Mouse (Mus musculus) thymus, adult 2 months (tissue): ENCODE measurements around the gene Slc8a1. TPM values are rescaled to one million over a fixed set of nuclear protein-coding genes. Genes with fewer than 3 reads are reported as not detected.

ENCODE experiments used
- DNase-seq: peaks from one replicate; pipeline ENCODE4 v3.0.0; 2021
- H3K27ac ChIP-seq: fragments of 200-500 bp; 2 replicates; pipeline ENCODE4 v1.5.1; 2012; ENCODE audit warnings: low read length, control low read depth; ENCODE audit not compliant: control insufficient read depth, insufficient read depth
- H3K27me3 ChIP-seq: fragments of 200-500 bp; 2 replicates; pipeline ENCODE4 v1.6.1; 2012; ENCODE audit warnings: mild to moderate bottlenecking, low read length, moderate library complexity, mixed read lengths; ENCODE audit not compliant: control insufficient read depth, insufficient read depth
- H3K36me3 ChIP-seq: fragments of 200-500 bp; 2 replicates; pipeline ENCODE4 v1.6.1; 2012; ENCODE audit warnings: mild to moderate bottlenecking, low read length, moderate library complexity; ENCODE audit not compliant: control insufficient read depth, insufficient read depth
- H3K4me1 ChIP-seq: fragments of 200-500 bp; replicated peaks from 2 replicates; pipeline ENCODE4 v1.6.1; 2012; ENCODE audit warnings: low read length; ENCODE audit not compliant: control insufficient read depth, insufficient read depth
- H3K4me3 ChIP-seq: fragments of 200-500 bp; 2 replicates; pipeline ENCODE4 v1.5.1; 2012; ENCODE audit warnings: mild to moderate bottlenecking, low read length, control low read depth, moderate library complexity; ENCODE audit not compliant: control insufficient read depth, insufficient read depth
- CTCF ChIP-seq: fragments of 200-500 bp; IDR thresholded peaks from 2 replicates; pipeline ENCODE4 v1.5.1; 2012; ENCODE audit warnings: mild to moderate bottlenecking, control low read depth, low read length, moderate library complexity, borderline replicate concordance; ENCODE audit not compliant: control insufficient read depth, poor library complexity, insufficient read depth; ENCODE audit errors: extremely low read depth
- POLR2A ChIP-seq: fragments of 200-500 bp; IDR thresholded peaks from 2 replicates; pipeline ENCODE4 v1.6.1; 2012; ENCODE audit warnings: mild to moderate bottlenecking, low read length, control low read depth, moderate library complexity; ENCODE audit not compliant: control insufficient read depth, poor library complexity, insufficient read depth; ENCODE audit errors: extremely low read depth
- WGBS: fragments of 180-500 bp; shearing (Covaris S2); methylation state at CpG from one replicate; pipeline ENCODE4 v1.1.7; 2018; 5-methylcytosine and 5-hydroxymethylcytosine counted together
- polyA plus RNA-seq: library from polyadenylated mRNA; depleted of rRNA; stranded (reverse); fragments of >200 nt; gene quantifications from 2 replicates; pipeline ENCODE4 v1.2.3, GENCODE M21; 2012

The Slc8a1 gene
- polyA plus RNA-seq, 1 experiment = 3.1 TPM

- DNase-seq = no peak
- no peaks in the 10 kb centered on the region for H3K27me3 ChIP-seq
- 80% methylated on average over 6 of the region's 6 CpGs for WGBS
- no peak overlapping the region for H3K27ac ChIP-seq
- no peak for TF ChIP-seq CTCF
- no peak for TF ChIP-seq POLR2A
- no peaks in the 10 kb centered on the region for H3K36me3 ChIP-seq
- H3K4me1 ChIP-seq = no peaks in the 10 kb centered on the region
- H3K4me3 ChIP-seq = no peak overlapping the region
Observed at GRCm38 (mm10) chr17:81524826-81525225, 213.4 kb downstream of the Slc8a1 start.

- Histone ChIP-seq H3K4me3 (no peak overlapping the region), H3K27ac (no peak overlapping the region), H3K27me3 (no peaks in the 10 kb centered on the region), H3K36me3 (no peaks in the 10 kb centered on the region), H3K4me1 (no peaks in the 10 kb centered on the region)
- TF ChIP-seq POLR2A (no peak), CTCF (no peak)
- no peak for DNase-seq
- WGBS = 99% methylated on average over 2 of the region's 2 CpGs
Observed at GRCm38 (mm10) chr17:81523943-81524342, 214.2 kb downstream of the Slc8a1 start.

- TF ChIP-seq CTCF (no peak), POLR2A (no peak)
- H3K27me3 ChIP-seq = no peaks in the 10 kb centered on the region
- no peak overlapping the region for H3K4me3 ChIP-seq
- DNase-seq = no peak
- no peak overlapping the region for H3K27ac ChIP-seq
- no peaks in the 10 kb centered on the region for H3K4me1 ChIP-seq
- 72% methylated on average over 10 of the region's 10 CpGs for WGBS
- no peaks in the 10 kb centered on the region for H3K36me3 ChIP-seq
Observed at GRCm38 (mm10) chr17:81518316-81519025, 219.7 kb downstream of the Slc8a1 start.

GRCm38 (mm10) chr17:81516155-81516554, 222.0 kb downstream of the Slc8a1 start:
- Histone ChIP-seq H3K4me3 (no peak overlapping the region), H3K4me1 (no peaks in the 10 kb centered on the region), H3K36me3 (no peaks in the 10 kb centered on the region), H3K27me3 (no peaks in the 10 kb centered on the region), H3K27ac (no peak overlapping the region)
- no peak for DNase-seq
- 93% methylated on average over 4 of the region's 4 CpGs for WGBS
- TF ChIP-seq POLR2A (no peak), CTCF (no peak)

GRCm38 (mm10) chr17:81514022-81514421, 224.2 kb downstream of the Slc8a1 start:
- Histone ChIP-seq H3K36me3 (no peaks in the 10 kb centered on the region), H3K27me3 (no peaks in the 10 kb centered on the region), H3K4me3 (no peak overlapping the region), H3K4me1 (no peaks in the 10 kb centered on the region), H3K27ac (no peak overlapping the region)
- 80% methylated on average over 4 of the region's 4 CpGs for WGBS
- DNase-seq = no peak
- TF ChIP-seq POLR2A (no peak), CTCF (no peak)

GRCm38 (mm10) chr17:81513368-81513958, 224.7 kb downstream of the Slc8a1 start:
- DNase-seq = no peak
- WGBS = 96% methylated on average over 6 of the region's 6 CpGs
- H3K27me3 ChIP-seq = no peaks in the 10 kb centered on the region
- no peaks in the 10 kb centered on the region for H3K4me1 ChIP-seq
- no peak overlapping the region for H3K4me3 ChIP-seq
- no peaks in the 10 kb centered on the region for H3K36me3 ChIP-seq
- no peak overlapping the region for H3K27ac ChIP-seq
- no peak for TF ChIP-seq POLR2A
- TF ChIP-seq CTCF = no peak

GRCm38 (mm10) chr17:81505162-81505685, 233.0 kb downstream of the Slc8a1 start:
- Histone ChIP-seq H3K27me3 (no peaks in the 10 kb centered on the region), H3K36me3 (no peaks in the 10 kb centered on the region), H3K4me1 (no peaks in the 10 kb centered on the region), H3K27ac (no peak overlapping the region), H3K4me3 (no peak overlapping the region)
- no peak for DNase-seq
- WGBS = 97% methylated on average over 5 of the region's 5 CpGs
- TF ChIP-seq POLR2A (no peak), CTCF (no peak)
